Mouse (Mus musculus) liver, adult 2 months (tissue): ENCODE data around the gene Stxbp4.

Source experiments
- CTCF ChIP-seq: fragments of 200-500 bp; IDR thresholded peaks from 2 replicates; pipeline ENCODE4 v1.5.1; 2011; ENCODE audit warnings: low read depth, low read length, control low read depth
- POLR2A ChIP-seq: fragments of 200-500 bp; IDR thresholded peaks from 2 replicates; pipeline ENCODE4 v1.6.1; 2011; ENCODE audit warnings: low read length, control low read depth; ENCODE audit not compliant: insufficient read depth; ENCODE audit errors: extremely low read depth

GRCm38 (mm10) chr11:90675479-90676110 is 37.7 kb upstream of the Stxbp4 start:
- TF ChIP-seq CTCF = no peak
- TF ChIP-seq POLR2A = no peak
